Mouse (Mus musculus): ENCODE measurements around the gene Arvcf. TPM values are rescaled to one million over a fixed set of nuclear protein-coding genes. Genes with fewer than 3 reads are reported as not detected.

The Arvcf gene
- polyA plus RNA-seq (2012; rRNA removed) = 169 and 189 TPM in 2 replicates

GRCm38 (mm10) chr16:18347931-18348600, at the start of gene Arvcf, which contains the start of gene Tango2:
TSS of gene Arvcf (plus strand) at chr16:18348182.
TSS of gene Tango2 (minus strand) at chr16:18348103.
- DNase-seq (ENCODE audit: low read depth) = peak; percentile 97
- TF ChIP-seq CTCF (IDR thresholded peaks at IDR 0.05; ENCODE audit: borderline replicate concordance, extremely low read depth, insufficient read depth, insufficient read length) = peak; percentile 23; the same call in 1 of the 2 replicates
- peak; percentile 84; the same call in 1 of the 2 replicates for TF ChIP-seq POLR2A (IDR thresholded peaks at IDR 0.05; ENCODE audit: borderline replicate concordance, extremely low read depth, insufficient read depth, insufficient read length, poor library complexity, severe bottlenecking)

GRCm38 (mm10) chr16:18308159-18308558, 39.8 kb upstream of the Arvcf start:
- no peak for TF ChIP-seq POLR2A (IDR thresholded peaks at IDR 0.05; ENCODE audit: borderline replicate concordance, extremely low read depth, insufficient read depth, insufficient read length, poor library complexity, severe bottlenecking)
- TF ChIP-seq CTCF (IDR thresholded peaks at IDR 0.05; ENCODE audit: borderline replicate concordance, extremely low read depth, insufficient read depth, insufficient read length) = no peak
- no peak for DNase-seq (ENCODE audit: low read depth)

GRCm38 (mm10) chr16:18318992-18319391, 29.0 kb upstream of the Arvcf start:
- no peak for TF ChIP-seq POLR2A (IDR thresholded peaks at IDR 0.05; ENCODE audit: borderline replicate concordance, extremely low read depth, insufficient read depth, insufficient read length, poor library complexity, severe bottlenecking)
- TF ChIP-seq CTCF (IDR thresholded peaks at IDR 0.05; ENCODE audit: borderline replicate concordance, extremely low read depth, insufficient read depth, insufficient read length) = no peak
- no peak for DNase-seq (ENCODE audit: low read depth)

GRCm38 (mm10) chr16:18321443-18321842, 26.5 kb upstream of the Arvcf start:
- DNase-seq (ENCODE audit: low read depth) = no peak
- no peak for TF ChIP-seq POLR2A (IDR thresholded peaks at IDR 0.05; ENCODE audit: borderline replicate concordance, extremely low read depth, insufficient read depth, insufficient read length, poor library complexity, severe bottlenecking)
- TF ChIP-seq CTCF (IDR thresholded peaks at IDR 0.05; ENCODE audit: borderline replicate concordance, extremely low read depth, insufficient read depth, insufficient read length) = no peak

- TF ChIP-seq POLR2A (IDR thresholded peaks at IDR 0.05; ENCODE audit: borderline replicate concordance, extremely low read depth, insufficient read depth, insufficient read length, poor library complexity, severe bottlenecking) (no peak), CTCF (IDR thresholded peaks at IDR 0.05; ENCODE audit: borderline replicate concordance, extremely low read depth, insufficient read depth, insufficient read length) (no peak)
These were observed 24.5 kb upstream of the Arvcf start for GRCm38 (mm10) chr16:18323460-18323859.

GRCm38 (mm10) chr16:18324031-18324430, 24.0 kb upstream of the Arvcf start:
- no peak for DNase-seq (ENCODE audit: low read depth)
- no peak for TF ChIP-seq CTCF (IDR thresholded peaks at IDR 0.05; ENCODE audit: borderline replicate concordance, extremely low read depth, insufficient read depth, insufficient read length)
- TF ChIP-seq POLR2A (IDR thresholded peaks at IDR 0.05; ENCODE audit: borderline replicate concordance, extremely low read depth, insufficient read depth, insufficient read length, poor library complexity, severe bottlenecking) = no peak

More at GRCm38 (mm10) chr16:18323460-18323859, 24.5 kb upstream of the Arvcf start:
- DNase-seq (ENCODE audit: low read depth) = no peak

GRCm38 (mm10) chr16:18325741-18326140, 22.2 kb upstream of the Arvcf start:
- TF ChIP-seq CTCF (IDR thresholded peaks at IDR 0.05; ENCODE audit: borderline replicate concordance, extremely low read depth, insufficient read depth, insufficient read length) (no peak), POLR2A (IDR thresholded peaks at IDR 0.05; ENCODE audit: borderline replicate concordance, extremely low read depth, insufficient read depth, insufficient read length, poor library complexity, severe bottlenecking) (no peak)
- no peak for DNase-seq (ENCODE audit: low read depth)

- no peak for DNase-seq (ENCODE audit: low read depth)
These were observed 20.0 kb upstream of the Arvcf start for GRCm38 (mm10) chr16:18327936-18328335.

GRCm38 (mm10) chr16:18328524-18328923, 19.5 kb upstream of the Arvcf start:
- no peak for DNase-seq (ENCODE audit: low read depth)
- no peak for TF ChIP-seq CTCF (IDR thresholded peaks at IDR 0.05; ENCODE audit: borderline replicate concordance, extremely low read depth, insufficient read depth, insufficient read length)
- no peak for TF ChIP-seq POLR2A (IDR thresholded peaks at IDR 0.05; ENCODE audit: borderline replicate concordance, extremely low read depth, insufficient read depth, insufficient read length, poor library complexity, severe bottlenecking)

More at GRCm38 (mm10) chr16:18327936-18328335, 20.0 kb upstream of the Arvcf start:
- TF ChIP-seq POLR2A (IDR thresholded peaks at IDR 0.05; ENCODE audit: borderline replicate concordance, extremely low read depth, insufficient read depth, insufficient read length, poor library complexity, severe bottlenecking) (no peak), CTCF (IDR thresholded peaks at IDR 0.05; ENCODE audit: borderline replicate concordance, extremely low read depth, insufficient read depth, insufficient read length) (no peak)

GRCm38 (mm10) chr16:18333976-18334375, 14.0 kb upstream of the Arvcf start:
- no peak for DNase-seq (ENCODE audit: low read depth)
- TF ChIP-seq CTCF (IDR thresholded peaks at IDR 0.05; ENCODE audit: borderline replicate concordance, extremely low read depth, insufficient read depth, insufficient read length) (no peak), POLR2A (IDR thresholded peaks at IDR 0.05; ENCODE audit: borderline replicate concordance, extremely low read depth, insufficient read depth, insufficient read length, poor library complexity, severe bottlenecking) (no peak)

GRCm38 (mm10) chr16:18335981-18336380, 12.0 kb upstream of the Arvcf start:
- DNase-seq (ENCODE audit: low read depth) = no peak
- TF ChIP-seq CTCF (IDR thresholded peaks at IDR 0.05; ENCODE audit: borderline replicate concordance, extremely low read depth, insufficient read depth, insufficient read length) (no peak), POLR2A (IDR thresholded peaks at IDR 0.05; ENCODE audit: borderline replicate concordance, extremely low read depth, insufficient read depth, insufficient read length, poor library complexity, severe bottlenecking) (no peak)

- DNase-seq (ENCODE audit: low read depth) = no peak
- TF ChIP-seq CTCF (IDR thresholded peaks at IDR 0.05; ENCODE audit: borderline replicate concordance, extremely low read depth, insufficient read depth, insufficient read length) = no peak
- TF ChIP-seq POLR2A (IDR thresholded peaks at IDR 0.05; ENCODE audit: borderline replicate concordance, extremely low read depth, insufficient read depth, insufficient read length, poor library complexity, severe bottlenecking) = no peak
These were observed 10.7 kb upstream of the Arvcf start for GRCm38 (mm10) chr16:18337261-18337660.
